Mouse (Mus musculus) C2C12 (cell line): ENCODE measurements around the gene A030005L19Rik.

ENCODE experiments used
- CEBPB ChIP-seq: IDR thresholded peaks from one replicate; pipeline ENCODE4 v1.6.1; 2011; ENCODE audit warnings: low read depth, mild to moderate bottlenecking, control low read depth, moderate library complexity
- CTCF ChIP-seq: IDR thresholded peaks from one replicate; pipeline ENCODE4 v1.5.1; 2011; ENCODE audit not compliant: control insufficient read depth, insufficient read depth, insufficient read length
- FOSL1 ChIP-seq: IDR thresholded peaks from one replicate; pipeline ENCODE4 v1.8.0; 2011; ENCODE audit warnings: mild to moderate bottlenecking, low read length; ENCODE audit not compliant: poor library complexity, insufficient read depth, severe bottlenecking
- MAX ChIP-seq: IDR thresholded peaks from one replicate; pipeline ENCODE4 v1.6.1; 2011; ENCODE audit warnings: mild to moderate bottlenecking, control low read depth
- MYOD1 ChIP-seq: IDR thresholded peaks from one replicate; pipeline ENCODE4 v1.6.1; 2011; ENCODE audit warnings: low read depth; ENCODE audit not compliant: control insufficient read depth, insufficient read length
- MYOG ChIP-seq: IDR thresholded peaks from one replicate; pipeline ENCODE4 v1.6.1; 2011; ENCODE audit not compliant: control insufficient read depth, insufficient read length; ENCODE audit errors: extremely low read depth
- USF1 ChIP-seq: IDR thresholded peaks from one replicate; pipeline ENCODE4 v1.6.1; 2011; ENCODE audit warnings: low read depth, mild to moderate bottlenecking, control low read depth, moderate library complexity

DNA sequence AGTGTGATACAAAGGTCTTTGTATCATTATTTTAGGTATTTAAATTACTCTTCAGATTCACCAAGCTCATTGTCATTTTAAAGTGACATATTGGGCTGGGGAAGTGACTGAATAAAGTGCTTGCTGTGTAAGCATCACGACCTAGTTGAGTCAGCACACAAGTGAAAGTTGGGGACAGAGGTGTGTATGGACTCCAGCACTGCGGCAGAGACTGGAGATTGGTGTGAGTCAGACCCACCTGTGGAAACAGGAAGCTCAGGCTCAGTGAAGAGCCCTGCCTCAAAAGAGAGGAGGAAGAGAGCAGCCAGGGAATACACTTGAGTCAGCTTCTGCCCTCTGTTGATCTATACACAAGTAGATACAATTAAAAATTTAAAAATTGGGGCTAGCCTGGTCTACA lies 34.0 kb upstream of the A030005L19Rik start:
- TF ChIP-seq CTCF (no peak), CEBPB (no peak), MAX (no peak), MYOG (no peak), USF1 (no peak), MYOD1 (no peak), FOSL1 (no peak)
